Mouse (Mus musculus): ENCODE results near the gene Mob3c.
A peak's percentile ranks its signal among the peaks of the same experiment; 100 is the strongest.

DNA sequence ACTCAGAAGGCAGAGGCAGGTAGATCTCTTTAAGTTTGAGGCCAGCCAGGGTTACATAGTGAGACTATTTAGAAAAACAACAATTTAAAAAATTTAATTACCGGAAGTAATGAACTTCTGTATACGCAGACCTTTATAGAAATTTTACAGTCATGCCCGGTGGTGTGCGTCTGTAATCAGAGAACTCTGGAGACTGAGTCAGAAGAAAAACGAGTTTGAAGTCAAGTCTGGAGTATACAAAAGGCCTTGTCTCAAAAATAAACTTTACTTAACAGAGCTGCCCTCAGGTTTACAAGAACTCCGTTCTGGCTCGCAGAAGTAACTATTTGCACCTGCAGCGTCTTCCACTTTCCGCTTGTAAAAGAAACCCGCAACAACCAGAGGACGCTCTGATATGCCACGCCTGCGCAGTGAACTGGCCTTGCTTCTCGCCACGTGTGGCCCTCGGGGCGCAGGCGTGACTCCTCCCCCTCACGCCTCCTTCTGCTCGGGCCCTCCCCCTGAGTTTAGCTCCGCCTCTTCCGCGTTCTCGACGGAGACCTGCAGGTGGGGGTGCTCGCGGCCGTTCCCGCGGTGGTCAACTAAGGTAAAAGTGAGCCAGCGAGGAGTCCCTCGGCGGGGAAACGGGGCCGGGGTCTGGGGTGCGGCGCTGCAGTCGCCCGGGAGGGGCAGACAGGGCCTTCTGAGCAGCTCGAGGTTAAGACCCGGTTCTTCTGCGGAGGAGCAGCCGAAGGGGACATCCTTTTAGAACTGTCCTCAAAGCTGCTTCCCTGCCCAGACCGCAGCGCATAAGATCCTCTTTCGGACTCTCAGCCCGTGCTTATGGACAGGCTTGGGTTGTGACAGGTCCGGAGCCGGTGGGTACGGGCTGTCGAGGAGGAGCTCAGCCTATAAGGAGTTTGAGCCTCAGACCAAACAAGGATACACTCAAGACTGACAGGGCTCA lies 11.1 kb downstream of the Mob3c start, which contains the start of gene Mknk1:
- TF ChIP-seq POLR2A (IDR thresholded peaks at IDR 0.05; ENCODE audit: control insufficient read depth, extremely low read depth, insufficient read depth, low read length, poor library complexity) (peak; percentile 83; the same call in 1 of the 2 replicates), CTCF (IDR thresholded peaks at IDR 0.05; ENCODE audit: borderline replicate concordance, control insufficient read depth, extremely low read depth, insufficient read depth, low read length, poor library complexity) (peak; percentile 55; the same call in 1 of the 2 replicates)

All from thymus, adult 2 months (tissue).